Mouse (Mus musculus) frontal cortex, postnatal 14 days (tissue): ENCODE results near the gene Vav2.

Experiments used
- DNase-seq, 2 experiments: peaks; one replicate each; pipeline ENCODE4 v3.0.0; 2022; ENCODE audit warnings: low spot score in 2 of 2

Vav2 gene

GRCm38 (mm10) chr2:27371450-27371849, 55.4 kb downstream of the Vav2 start:
- no peak for DNase-seq

- DNase-seq: no peak
Measured at GRCm38 (mm10) chr2:27368980-27369379, 57.9 kb downstream of the Vav2 start.

GRCm38 (mm10) chr2:27365296-27365695, 61.5 kb downstream of the Vav2 start:
- no peak for DNase-seq

- no peak for DNase-seq
Measured at GRCm38 (mm10) chr2:27361786-27362185, 65.0 kb downstream of the Vav2 start.

- no peak for DNase-seq
Measured at GRCm38 (mm10) chr2:27358461-27358860, 68.4 kb downstream of the Vav2 start.

- no peak for DNase-seq
Measured at GRCm38 (mm10) chr2:27355684-27356083, 71.1 kb downstream of the Vav2 start.

- DNase-seq: no peak
Measured at GRCm38 (mm10) chr2:27354610-27355211, 72.1 kb downstream of the Vav2 start.

GRCm38 (mm10) chr2:27352720-27353119, 74.1 kb downstream of the Vav2 start:
- DNase-seq: no peak

- no peak for DNase-seq
Measured at GRCm38 (mm10) chr2:27350371-27350770, 76.5 kb downstream of the Vav2 start.

- no peak for DNase-seq
Measured at GRCm38 (mm10) chr2:27343984-27344453, 82.8 kb downstream of the Vav2 start.

- no peak for DNase-seq
Measured at GRCm38 (mm10) chr2:27340682-27341081, 86.2 kb downstream of the Vav2 start.

GRCm38 (mm10) chr2:27339051-27339450, 87.8 kb downstream of the Vav2 start:
- no peak for DNase-seq

GRCm38 (mm10) chr2:27337261-27337660, 89.6 kb downstream of the Vav2 start:
- DNase-seq: no peak

GRCm38 (mm10) chr2:27336600-27336999, 90.2 kb downstream of the Vav2 start:
- DNase-seq: no peak

- DNase-seq: peak in 1 of 2 experiments; percentile 31
Measured at GRCm38 (mm10) chr2:27334816-27335215, 92.0 kb downstream of the Vav2 start.

- DNase-seq: no peak
Measured at GRCm38 (mm10) chr2:27331560-27331959, 95.3 kb downstream of the Vav2 start.

- no peak for DNase-seq
Measured at GRCm38 (mm10) chr2:27330446-27330845, 96.4 kb downstream of the Vav2 start.

- no peak for DNase-seq
Measured at GRCm38 (mm10) chr2:27329386-27330060, 97.3 kb downstream of the Vav2 start.

- DNase-seq: no peak
Measured at GRCm38 (mm10) chr2:27328613-27329041, 98.2 kb downstream of the Vav2 start.

GRCm38 (mm10) chr2:27327886-27328285, 98.9 kb downstream of the Vav2 start:
- DNase-seq: no peak

GRCm38 (mm10) chr2:27327076-27327475, 99.8 kb downstream of the Vav2 start:
- no peak for DNase-seq

- DNase-seq: no peak
Measured at GRCm38 (mm10) chr2:27326357-27326756, 100.5 kb downstream of the Vav2 start.

- no peak for DNase-seq
Measured at GRCm38 (mm10) chr2:27324690-27325089, 102.1 kb downstream of the Vav2 start.
